Mouse (Mus musculus) mouse trophoblast stem cell (cell line): ENCODE data around the gene Mob2.

Experiments
- in situ Hi-C, 2 experiments: fragments of 300-500 bp; cut with MseI, MboI; formaldehyde crosslinking; loops; 2 replicates in 1 of 2; 3 replicates in 1 of 2; pipeline ENCODE4 v1.15.1; 2025

Mob2 gene

GRCm38 (mm10) chr7:142080876-142081275, 20.0 kb upstream of the Mob2 start:
- in situ Hi-C loops = no loop called here

DNA sequence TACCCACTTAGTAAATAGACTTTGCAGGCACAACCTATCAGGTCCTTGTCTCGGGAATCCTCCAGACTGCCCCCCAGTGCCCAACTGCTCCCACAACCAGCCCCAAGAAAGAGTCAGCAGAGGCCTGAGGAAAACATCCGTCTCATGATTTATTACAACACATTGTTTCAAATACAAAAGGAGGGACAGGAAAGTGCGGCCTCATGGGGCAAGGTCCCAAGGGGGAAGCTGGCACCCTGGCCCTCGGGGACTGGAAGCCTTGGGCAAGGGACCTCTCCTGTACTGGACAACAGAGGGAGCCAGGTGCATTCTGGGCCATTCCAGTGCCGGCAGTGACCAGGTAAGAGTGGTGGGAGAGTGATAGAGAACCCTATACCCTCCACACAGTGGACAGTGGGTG, 18.5 kb upstream of the Mob2 start:
- in situ Hi-C loops = no loop called here

- in situ Hi-C loops = no loop called here
Observed at GRCm38 (mm10) chr7:142077138-142077537, 16.3 kb upstream of the Mob2 start.

- in situ Hi-C loops = no loop called here
Observed at GRCm38 (mm10) chr7:142074146-142074886, 13.5 kb upstream of the Mob2 start.

- in situ Hi-C loops = no loop called here
Observed at GRCm38 (mm10) chr7:142071717-142072116, 10.9 kb upstream of the Mob2 start.

DNA sequence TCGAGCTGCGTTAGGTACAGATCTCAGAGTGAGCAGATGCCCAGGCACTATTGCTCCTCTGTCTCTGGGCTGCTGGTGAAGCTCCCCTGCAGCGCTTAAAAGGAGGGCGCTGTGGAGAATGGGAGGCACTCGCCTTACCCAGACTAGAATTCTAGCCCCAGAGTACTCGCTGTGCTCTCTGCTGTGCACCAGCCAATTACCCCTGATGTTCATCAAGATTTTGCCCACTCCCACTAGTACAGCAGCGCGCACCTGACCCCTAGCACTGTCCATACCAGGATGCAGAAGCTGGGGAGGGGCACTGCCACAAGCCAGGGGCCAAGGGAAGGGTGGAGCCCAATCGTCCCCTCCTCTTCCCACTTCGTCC, 10.3 kb upstream of the Mob2 start:
- in situ Hi-C loops = no loop called here

GRCm38 (mm10) chr7:142070458-142071211, 9.8 kb upstream of the Mob2 start:
- in situ Hi-C loops = no loop called here

DNA sequence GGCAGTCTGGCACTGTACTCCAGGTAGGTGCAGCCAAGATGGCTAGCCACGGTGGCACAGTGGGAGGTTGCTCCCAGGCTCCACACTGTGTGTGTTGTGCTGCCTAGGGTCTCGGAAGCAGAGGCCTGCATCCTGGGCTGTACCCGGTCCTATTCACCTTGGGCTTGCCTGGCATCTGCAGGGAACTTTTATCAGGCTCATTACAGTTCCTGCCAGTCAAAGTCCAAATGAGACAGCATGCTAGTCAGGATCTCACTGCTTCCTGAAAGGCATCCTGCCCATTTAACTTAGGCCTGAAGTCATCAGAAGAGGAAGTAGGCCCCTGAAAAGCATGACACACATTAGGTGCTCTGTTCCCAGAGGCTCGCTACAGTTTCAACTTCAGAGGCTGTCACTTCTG, 7.6 kb upstream of the Mob2 start:
- in situ Hi-C loops = no loop called here

GRCm38 (mm10) chr7:142060185-142060930, 507 bp downstream of the Mob2 start:
- in situ Hi-C loops = no loop called here

GRCm38 (mm10) chr7:142059024-142059423, 1.8 kb downstream of the Mob2 start:
- in situ Hi-C loops = no loop called here

GRCm38 (mm10) chr7:142057121-142057520, 3.7 kb downstream of the Mob2 start:
- in situ Hi-C loops = no loop called here

DNA sequence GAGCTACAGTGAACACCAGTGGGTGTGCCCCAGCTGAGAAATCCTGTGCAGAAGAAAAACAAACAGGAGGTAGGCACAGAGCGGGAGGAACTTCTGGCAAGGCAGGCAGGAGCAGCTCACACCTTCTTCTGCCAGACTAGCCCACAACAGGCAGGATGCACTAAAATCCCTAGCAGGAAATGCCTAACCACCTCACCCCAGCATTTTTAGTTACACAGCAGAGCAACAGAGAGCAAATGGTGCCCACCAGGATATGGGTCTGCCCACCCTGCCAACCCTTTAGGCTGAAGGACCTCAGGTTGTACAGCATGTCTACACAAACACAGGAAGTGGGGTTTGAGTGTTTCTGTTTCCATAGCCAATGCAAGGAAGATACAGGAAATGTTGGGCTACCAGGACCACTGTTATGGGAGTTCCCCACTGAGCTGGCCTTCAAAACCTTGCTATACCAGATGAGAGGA, 4.2 kb downstream of the Mob2 start:
- in situ Hi-C loops = no loop called here

- in situ Hi-C loops = no loop called here
Observed at GRCm38 (mm10) chr7:142055431-142055830, 5.4 kb downstream of the Mob2 start.

DNA sequence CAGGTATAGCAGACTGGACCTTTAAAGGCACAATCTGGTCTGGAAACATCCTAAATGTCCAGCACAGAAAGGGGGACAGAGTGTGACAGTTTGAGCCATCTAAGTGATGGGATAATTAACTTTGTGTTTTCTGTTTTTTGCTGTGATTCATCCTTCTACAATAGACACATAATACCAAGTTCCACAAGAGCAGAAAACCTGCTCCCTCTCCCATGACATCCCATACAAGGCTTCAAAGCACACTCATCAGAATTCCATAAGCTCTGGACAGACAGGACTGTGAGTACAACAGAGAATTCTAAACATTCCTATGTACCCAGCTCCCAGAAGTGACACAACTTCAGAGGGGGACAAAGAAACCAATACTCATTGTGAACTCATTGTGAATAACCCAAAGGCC, 10.3 kb downstream of the Mob2 start:
- in situ Hi-C loops = no loop called here

GRCm38 (mm10) chr7:142045932-142046331, 14.9 kb downstream of the Mob2 start:
- in situ Hi-C loops = no loop called here

GRCm38 (mm10) chr7:142045344-142045743, 15.5 kb downstream of the Mob2 start:
- in situ Hi-C loops = no loop called here

GRCm38 (mm10) chr7:142040756-142041155, 20.1 kb downstream of the Mob2 start:
- in situ Hi-C loops = no loop called here

GRCm38 (mm10) chr7:142037553-142038170, 23.2 kb downstream of the Mob2 start:
- in situ Hi-C loops = no loop called here

GRCm38 (mm10) chr7:142035048-142035811, 25.6 kb downstream of the Mob2 start:
- in situ Hi-C loops = no loop called here

- in situ Hi-C loops = no loop called here
Observed at GRCm38 (mm10) chr7:142034198-142034597, 26.7 kb downstream of the Mob2 start.

DNA sequence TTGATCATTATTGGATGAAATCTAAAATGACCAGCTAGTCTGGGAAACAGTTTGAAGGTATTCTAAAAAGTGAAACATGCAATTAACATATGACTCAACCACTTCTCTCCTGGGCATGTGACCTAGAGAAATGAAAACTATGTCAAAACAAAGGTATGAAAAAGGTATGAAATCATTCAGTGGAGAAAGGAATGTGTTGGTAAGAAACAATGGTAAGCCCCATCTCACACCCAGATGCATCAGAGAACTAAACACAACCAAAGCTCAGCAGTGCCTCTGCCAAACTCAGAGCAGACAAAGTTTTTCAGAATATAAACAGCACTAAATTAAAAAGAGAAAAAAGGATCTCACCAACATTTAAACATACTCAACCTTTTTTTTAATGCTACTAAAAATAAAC, 30.8 kb downstream of the Mob2 start:
- in situ Hi-C loops = no loop called here
